Mouse (Mus musculus) adrenal gland, postnatal 14 days (tissue): Measurements from ENCODE around the gene Sdc3. TPM values are rescaled to one million over a fixed set of nuclear protein-coding genes. Genes with fewer than 3 reads are reported as not detected.

ENCODE experiments used
- DNase-seq: peaks from one replicate; pipeline ENCODE4 v3.0.0; 2021; ENCODE audit warnings: mixed read lengths
- total RNA-seq: library from RNA; stranded (reverse); gene quantifications from 2 replicates; pipeline ENCODE4 v1.2.3, GENCODE M21; 2021

Sdc3 gene
- total RNA-seq, 1 experiment from 2014 or later, result 233 TPM

DNA sequence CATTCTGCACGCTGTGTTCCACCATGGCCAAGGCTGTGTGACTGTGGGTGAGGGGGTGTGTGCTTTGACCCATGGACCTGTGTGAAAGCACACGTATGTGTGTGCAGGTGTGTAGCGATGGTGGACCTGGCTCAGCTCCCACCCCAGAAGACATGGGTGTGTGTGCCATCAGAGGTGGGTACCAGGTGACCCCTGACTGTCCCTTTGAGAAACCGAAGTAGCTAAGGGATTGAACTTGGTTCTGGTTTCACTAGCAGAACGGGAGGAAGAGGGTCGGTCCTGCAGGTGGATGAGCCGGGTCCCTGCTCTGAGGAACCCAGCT, 804 bp downstream of the Sdc3 start:
- DNase-seq, result no peak

DNA sequence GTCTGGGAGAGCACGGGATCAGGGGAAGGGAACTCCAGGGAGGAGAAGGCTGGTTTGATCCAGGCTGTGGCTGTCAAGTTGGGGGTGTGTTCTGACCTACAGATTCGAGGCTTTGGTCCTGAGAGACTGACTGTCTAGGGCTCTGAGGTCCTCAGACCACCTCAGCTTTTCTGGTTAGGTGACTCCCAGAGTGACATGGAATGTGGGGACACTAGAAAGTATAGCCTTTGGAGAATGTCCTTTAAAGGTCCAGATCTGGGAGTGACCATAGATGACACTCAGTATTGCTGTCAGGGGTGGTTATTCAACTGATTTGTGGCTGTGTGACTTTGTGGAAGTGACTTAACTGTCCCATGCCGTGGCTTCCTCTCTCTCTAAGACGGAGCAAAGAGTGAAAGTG, 2.4 kb downstream of the Sdc3 start:
- no peak for DNase-seq

DNA sequence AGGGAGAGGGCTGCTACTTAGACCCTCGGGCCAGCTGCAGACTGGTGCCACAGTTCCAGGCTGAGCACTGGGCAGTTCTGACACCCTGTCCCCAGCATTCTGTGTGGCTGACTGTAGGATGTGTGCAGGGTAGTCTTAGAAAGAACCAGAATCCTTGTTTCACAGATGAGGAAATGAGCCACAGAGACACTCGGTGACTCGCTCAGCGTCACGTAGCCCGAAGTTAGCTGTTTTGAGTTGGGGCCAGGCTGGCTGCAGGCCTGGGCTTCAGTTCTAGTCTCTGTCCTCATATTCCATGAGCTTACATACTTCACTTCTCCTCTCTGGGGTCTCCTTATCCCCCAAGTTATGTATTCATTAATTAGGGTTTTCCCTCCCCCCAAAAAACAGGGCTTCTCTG, 3.6 kb downstream of the Sdc3 start:
- no peak for DNase-seq

DNA sequence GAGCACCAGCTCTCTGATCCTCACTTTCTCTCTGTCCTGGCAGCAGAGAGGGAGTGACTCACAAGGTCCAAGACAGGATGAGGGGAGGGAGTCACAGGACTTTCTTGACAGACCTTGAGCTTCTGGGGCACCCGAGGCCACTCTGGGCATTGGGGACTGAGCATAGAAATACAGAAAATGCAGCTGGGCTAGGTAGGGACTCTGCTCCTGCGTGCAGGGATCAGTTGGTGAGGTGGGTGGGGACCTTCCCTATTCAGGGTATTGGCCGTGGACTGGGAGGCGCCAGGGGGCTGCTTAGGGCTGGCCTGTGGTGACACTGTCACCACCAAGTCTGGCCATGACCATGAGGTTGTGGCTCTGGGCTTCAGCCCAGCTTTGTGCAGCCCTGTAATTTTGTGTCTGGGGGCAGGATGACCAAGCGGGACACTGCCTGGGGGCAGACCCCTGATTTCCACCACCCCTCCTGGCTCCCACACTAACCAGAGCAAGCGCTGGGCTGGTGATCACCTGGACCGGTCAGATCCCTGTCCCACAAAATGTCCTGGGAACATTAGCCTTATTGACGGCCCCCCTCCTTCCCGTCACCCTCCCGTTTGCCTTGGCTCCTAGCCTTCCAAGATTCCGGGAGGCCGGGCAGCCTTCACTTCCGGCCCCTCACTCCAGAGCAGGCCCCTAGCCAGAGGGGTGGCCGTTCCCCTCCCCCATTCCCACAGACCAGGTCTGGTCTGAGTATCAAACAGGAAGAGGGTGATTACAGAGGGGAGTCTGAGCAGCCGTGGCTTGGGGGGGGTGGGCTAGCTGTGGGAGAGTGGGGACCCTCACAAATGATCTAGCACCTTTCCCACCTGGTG, 5.1 kb downstream of the Sdc3 start:
- peak; percentile 83 for DNase-seq

DNA sequence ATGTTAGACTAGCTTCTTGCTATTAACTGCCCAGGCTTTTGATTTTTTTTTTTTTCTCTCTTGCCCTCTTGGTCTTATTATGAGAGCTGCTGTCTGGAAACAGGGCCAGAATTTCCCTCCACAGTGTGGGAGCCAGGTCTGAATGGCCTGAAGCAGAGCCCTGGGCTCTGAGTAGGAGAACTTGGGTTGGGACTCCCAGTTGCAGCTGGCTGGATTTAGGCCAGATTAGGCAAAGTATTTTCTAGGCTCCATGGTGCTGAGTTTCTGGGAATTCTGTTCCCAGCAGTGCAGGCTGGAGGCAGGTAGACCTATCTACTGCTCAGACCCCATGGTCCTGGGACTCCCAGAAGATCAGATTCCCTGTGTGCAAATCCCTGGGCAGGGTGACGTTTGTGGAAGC, 6.1 kb downstream of the Sdc3 start:
- DNase-seq, result no peak

DNA sequence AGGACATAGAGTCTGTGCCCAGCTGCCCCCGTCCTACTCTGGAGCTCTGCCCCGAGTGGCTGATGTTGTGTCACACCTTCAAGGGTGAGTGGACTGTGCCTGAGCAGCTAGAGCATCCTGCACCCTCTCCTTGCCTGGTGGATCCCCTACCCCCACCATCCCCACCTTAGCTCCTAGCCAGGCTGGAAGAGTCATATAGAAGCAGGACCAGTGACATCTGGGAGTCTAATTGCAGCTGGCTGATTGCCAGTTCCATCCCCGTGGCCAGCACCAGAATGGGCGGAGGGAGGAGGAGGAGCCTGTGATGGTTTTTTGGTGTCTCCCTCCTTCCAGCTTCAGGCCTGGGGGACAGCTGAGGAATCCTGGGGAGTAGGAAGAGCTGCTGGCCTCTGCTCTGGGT, 6.8 kb downstream of the Sdc3 start:
- peak; percentile 73 for DNase-seq

DNA sequence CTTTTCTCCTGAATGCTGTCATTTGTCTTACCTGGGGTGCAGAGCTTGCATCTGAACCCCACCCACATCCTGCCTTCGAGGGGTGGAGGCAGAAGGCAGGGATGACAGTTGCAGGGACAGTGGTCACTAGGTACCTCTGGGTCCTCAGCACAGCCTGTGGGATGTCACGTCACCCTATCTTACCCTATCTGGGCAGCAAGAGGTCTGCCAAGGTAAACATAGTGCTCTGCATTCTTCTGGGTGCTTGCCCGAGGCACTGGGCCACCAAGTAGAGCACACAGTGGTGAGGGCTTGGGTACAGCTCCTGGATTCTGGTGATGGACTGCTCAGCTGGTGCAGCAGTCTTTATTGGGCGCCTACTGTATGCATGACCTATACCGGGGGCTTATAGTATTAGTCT, 7.2 kb downstream of the Sdc3 start:
- no peak for DNase-seq

DNA sequence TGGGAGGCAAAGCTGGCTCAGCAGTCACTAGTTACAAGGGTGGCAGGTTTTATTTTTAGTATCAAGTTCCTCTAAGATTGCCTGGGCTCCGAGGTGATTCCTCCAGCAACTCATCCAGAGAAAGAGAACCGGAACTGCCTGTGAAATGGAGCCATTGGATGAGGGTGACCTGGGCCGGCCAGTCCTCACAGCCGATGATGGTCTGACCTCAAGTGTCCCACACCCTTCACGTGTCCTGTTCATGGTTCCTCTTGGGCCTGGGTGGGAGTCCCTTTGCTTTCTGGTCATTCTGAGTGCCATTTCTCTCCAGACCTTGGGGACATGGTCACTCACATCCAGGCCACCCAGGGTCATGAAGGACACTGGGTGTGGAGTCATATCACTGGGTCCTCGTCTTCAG, 7.8 kb downstream of the Sdc3 start:
- DNase-seq, result no peak

DNA sequence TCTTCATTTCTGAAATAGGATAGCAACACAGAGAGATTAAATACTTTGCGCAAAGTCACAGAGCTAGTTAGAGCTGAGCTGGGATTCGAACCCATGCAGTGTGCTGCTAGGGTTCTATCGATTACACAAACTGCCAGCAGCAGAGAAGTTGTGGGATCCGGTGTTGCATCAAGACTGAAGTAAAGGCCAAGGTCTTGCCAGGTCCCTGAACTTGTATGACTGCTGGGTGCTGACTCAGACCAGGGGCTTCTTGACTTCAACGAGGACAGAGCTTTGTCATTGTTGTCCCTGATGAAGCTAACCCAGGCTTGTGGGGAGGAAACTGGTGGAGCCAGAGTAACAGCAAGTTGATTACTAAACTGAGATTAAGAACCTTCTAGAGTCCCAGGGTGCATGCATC, 8.9 kb downstream of the Sdc3 start:
- peak; percentile 73 for DNase-seq

DNA sequence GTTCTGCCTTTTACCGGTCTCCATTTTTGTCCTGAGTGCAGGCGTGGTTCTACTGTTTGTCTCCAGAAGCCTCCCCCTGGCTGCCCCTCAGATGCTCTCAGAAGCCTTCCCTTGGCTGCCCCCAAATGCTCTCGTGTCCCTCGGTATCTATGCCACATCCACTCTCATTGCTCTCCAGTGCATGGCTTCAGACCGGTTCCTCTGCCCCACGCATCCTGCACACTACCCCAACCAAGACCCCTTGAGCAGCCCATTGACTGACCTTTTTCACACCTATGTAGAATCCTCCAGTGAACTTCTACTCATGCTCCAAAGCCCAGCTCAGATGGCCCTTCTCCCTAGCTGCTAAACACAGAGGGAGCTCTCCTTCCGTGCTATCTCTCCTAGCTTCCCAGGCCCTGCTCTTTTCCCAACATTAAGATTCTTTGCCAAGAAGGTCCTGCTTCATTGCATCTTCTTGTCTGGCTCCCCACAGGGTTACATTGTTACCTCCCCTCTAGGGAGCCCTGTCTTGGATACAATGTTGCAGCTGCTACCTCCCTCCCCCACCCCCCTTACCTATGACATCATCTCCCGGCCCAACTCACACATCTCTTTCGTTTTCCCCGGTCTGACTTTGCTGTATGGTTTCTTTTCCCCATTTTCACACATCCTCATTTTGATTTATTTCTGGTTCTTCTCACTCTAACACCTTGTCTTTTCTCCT, 9.4 kb downstream of the Sdc3 start:
- DNase-seq, result no peak

DNA sequence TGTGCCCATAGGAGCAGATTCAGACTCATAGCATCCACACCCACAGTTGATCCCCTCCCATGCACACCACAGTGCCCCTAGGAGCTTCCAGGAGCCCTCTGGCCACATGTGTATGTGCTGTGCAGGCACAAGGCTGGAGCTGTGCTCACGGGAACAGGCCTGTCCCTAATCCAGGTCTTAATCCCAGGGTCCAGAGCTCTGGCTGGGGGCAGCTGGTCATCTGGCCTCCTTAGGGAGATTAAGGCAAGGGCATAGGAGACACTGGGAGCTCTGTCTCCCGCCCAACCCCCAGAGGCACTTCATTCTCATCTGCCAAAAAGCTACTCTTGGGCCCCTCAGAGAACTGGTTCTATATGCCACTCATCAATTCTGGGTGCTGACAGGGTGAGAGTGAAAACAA, 11.3 kb downstream of the Sdc3 start:
- no peak for DNase-seq

DNA sequence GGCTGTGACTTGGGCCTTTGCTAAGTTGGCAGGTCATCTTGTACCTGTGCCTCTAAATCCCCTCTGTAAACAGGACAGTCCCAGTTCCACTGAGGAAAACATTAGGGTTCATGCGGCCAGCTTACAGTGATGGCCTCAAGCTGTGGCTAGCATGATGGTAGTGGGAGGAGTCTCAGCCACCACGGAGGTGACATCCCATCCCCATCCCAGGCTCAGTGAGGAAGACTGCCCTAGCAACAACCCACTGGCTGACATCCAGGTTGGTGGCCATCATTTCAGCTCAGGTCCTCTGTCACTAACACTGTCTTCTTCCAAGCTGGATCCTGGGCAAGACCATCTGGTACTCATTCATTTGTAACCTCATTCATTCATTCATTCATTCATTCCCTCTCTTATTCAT, 12.0 kb downstream of the Sdc3 start:
- DNase-seq, result no peak

DNA sequence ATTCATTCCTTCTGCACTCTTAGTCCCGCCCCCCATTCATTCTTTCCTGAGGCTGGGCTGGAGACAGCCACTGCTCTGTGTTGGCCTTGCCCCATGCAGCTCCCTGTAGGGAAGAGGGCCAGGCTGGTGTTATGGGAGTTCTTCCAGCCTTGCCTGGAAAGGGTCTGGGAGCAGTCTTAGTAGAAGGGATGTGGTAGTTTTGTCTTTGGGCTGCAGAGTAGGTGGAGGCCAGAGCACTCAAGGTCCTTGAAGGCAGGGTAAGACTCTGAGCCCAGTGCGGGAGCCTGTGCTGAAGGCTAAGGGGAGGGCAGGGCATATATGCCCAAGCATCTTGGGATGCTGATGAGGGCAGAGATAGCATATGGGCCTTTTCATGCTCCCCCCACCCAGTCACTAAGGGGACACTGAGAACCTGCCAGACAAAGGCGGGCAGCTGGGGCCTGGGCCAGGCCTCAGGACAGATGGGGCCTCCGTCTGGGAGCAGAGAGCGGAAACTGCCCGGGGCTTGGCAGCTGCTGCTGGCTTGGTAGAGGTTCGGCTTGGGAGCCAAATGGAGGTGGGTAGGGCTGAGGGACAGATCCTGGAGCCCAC, 12.5 kb downstream of the Sdc3 start:
- DNase-seq, result peak; percentile 71

DNA sequence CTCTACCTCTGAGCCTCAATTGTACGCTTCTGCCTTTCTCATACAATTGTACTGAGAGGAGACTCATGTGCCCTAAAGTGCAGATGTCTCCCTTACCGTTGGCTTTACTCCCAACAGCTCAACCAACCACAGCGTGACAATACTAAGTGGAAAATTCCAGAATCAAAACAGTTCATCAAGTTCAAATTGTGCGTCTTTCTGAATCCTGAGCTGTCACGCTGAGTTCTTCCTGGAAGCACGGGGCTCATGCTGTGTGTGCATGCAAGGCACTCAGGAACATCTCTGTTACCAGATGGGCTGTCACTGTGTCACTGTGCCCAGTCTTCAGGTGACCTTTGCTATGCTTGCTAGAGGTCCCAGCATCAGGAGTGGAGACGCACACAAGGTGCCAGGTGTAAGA, 13.4 kb downstream of the Sdc3 start:
- no peak for DNase-seq

DNA sequence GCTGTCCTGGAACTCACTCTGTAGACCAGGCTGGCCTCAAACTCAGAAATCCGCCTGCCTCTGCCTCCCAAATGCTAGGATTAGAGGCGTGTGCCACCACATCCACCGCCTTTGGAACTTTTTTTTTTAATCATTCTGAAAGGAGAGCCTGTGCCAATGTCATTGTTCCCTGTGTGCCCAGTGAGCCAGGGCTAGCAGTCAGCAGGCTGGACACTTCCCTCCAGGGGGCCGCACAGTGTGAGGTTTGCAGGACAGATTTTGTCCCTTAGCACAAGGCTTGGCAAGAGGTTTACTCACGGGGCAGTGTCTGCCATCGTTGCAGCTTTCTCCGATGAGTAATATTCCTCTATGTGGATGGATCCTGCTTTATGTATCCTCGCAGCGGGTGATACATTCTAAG, 14.4 kb downstream of the Sdc3 start:
- no peak for DNase-seq

DNA sequence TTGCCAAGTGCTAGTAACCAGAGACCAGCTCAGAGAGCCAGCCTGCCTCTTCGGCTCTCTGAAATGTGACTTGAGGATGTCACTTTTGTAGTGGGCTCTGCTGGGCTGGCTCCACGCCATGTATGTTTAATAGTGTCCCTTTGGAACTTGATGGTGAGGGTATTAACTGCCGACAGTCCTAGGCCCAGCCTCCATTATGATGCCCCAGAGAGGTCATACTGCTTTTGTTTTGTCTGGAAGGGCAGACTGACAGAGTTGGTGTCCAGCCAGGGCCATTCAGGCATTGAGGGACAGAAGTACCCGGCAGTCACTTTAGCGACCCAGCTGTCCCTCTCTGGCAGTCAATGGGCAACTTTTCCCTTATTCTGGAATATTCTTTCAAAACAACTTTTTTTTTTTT, 17.4 kb downstream of the Sdc3 start:
- DNase-seq, result no peak

DNA sequence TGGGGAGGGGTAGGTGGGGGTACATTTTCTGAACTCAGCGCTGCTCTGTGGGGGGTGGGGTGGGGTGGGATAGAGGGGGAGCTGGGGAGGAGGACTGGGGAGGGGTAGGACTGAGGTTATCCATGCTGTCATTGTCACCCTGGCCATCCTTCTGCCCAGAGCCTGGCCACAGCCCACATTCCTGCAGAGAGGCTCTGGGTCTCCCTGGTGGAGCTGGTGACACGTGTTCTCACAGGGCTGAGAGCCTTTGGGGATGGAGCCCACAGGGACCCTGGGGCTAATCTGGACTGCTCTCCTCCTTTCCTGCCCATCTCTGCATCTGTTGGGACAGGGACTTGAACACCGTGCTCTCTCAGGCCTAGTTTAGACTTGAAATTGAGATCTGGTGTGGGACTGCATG, 18.5 kb downstream of the Sdc3 start:
- no peak for DNase-seq

DNA sequence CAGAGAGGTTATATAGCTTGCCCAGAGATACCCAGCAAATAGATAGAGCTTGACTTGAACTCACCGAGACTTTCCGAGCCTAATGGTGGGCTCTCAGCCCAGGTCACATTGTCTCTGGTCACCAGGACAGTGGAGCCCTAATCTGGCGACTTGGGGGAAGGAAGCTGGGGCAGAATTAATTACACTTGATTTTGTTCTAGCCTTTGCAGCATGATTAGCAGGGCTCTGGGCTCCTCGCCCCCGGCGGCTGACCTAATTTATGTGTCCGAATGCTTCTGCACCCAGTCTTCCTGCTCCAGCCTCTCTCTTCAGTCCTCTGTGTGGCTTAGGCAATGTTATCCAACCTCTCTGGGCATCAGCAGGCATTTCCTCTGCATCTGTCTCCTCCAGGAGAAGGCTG, 19.0 kb downstream of the Sdc3 start:
- no peak for DNase-seq

DNA sequence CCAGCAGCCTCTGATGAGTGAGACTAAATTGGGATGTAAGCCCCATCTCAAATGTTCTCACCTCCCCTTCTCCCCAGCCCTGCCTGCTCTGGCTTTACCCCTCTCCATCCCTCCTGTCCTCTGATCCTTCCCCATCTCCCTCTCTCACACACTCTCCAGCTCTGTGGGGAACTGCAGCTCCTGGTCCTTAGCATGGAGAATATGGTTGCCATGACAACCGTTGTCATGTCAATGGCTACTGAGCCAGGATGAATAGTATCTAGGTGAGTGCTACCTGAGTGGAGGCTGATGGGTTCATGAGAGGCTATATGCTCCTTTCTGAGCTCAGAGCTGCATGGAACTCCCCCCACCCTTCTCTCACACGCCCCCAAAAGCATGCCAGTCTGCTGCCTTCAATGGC, 21.6 kb downstream of the Sdc3 start:
- no peak for DNase-seq

DNA sequence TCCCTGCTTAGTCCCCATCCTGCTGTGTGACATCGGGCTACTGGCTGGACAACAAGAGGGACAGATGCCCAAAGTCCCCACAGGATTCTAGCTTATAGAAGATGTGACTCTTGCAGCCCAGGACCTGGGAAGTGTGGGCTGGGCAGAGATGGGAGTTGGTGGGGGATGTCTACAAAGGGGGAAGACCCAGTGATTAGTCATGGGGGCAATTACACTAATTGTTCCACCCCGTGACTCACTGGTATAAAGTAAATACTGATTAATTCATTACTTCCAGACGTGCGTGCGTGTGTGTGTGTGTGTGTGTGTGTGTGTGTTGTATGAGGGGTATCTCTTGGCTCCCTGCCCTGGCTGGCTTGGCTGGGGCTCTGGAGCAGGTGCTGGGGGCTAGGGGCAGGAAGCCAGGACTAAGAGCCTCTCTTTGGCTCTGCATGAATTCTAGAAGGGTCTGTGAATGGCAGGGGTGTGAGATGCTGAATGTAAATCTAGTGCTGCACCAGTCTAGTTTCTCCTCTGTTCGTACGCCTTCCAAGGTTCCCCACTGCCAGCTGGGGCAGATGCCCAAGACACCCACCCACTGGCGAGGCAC, 22.5 kb downstream of the Sdc3 start:
- DNase-seq, result no peak

DNA sequence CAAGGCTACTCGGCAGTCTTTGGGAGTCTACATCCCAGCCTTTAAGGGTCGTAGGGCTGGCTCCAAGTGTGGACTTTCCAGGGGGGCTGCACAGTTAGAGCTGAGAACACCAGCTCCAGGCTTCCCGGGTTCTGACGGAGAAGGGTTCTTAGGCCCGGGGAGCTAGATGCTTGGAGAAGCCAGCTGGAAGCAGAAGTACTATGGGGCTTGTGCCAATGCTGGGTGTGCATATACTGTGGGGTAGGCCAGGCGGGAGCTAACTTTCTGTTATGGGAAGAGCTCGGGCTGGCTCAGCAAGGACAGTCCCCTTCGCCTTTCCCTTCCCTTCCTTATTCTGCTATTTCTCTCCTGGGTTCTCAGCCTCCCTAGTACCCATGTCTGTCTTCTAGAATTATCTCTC, 23.5 kb downstream of the Sdc3 start:
- DNase-seq, result no peak

DNA sequence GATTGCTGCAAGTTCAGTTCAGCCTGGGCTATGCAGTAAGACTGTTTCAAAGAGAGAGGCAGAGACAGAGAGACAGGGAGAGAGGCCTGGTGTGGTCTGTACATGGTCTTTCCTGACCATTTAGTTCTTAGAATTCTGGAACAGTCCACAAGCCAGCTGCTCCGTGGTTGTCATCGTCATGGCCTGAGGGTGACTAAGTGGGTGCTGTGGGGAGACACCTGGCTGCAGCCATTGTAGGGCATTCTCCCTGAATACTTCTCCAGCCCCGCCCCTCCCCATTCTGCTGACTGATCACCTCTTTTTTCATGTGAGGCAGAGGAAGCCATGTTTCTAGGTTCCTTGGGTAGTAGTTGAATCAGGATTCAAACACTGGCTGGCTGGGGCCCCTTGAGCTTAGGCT, 27.5 kb downstream of the Sdc3 start:
- DNase-seq, result no peak

DNA sequence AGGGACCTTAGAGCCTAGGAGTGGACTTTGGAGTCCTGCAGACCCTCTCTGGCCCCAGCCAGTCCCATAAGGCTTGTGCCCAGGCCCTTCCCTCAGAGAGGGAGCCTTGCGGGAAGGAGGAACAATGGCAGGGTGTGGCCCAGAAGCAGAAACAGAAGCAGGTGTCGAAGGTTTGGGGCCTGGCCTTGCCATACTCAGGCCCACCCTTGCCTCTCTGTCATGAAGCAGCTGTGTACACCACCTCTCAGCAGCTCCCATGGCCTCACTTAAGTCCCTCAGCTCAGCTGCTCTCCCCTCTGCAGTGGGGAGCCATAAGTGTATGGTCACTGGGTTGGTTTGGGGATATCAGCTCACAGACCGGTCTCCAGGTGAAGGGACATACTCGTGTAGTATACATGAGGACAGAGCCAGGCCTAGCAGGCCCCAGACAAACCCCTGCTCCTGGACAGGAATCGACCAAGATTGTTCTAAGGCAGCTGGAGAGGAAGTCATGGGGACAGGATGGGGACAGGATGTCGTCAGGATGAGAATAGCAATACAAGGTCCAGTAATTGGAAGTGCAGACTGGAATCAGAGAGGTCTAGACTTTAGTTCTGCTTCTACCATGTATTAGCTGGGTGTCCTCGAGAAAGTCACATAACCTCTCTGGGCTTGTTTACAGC, 28.4 kb downstream of the Sdc3 start:
- no peak for DNase-seq
